Mouse (Mus musculus) stomach, postnatal 0 days (tissue): Measurements from ENCODE around the gene Tbx5.

Experiments used
- CTCF ChIP-seq: IDR thresholded peaks from 2 replicates; pipeline ENCODE4 v1.5.1; 2016; ENCODE audit warnings: antibody characterized with exemption, low read depth, mild to moderate bottlenecking, moderate library complexity
- EP300 ChIP-seq: optimal IDR thresholded peaks from 2 replicates; pipeline ENCODE3; 2016; ENCODE audit warnings: antibody characterized with exemption

- TF ChIP-seq CTCF (no peak), EP300 (no peak)
Measured at GRCm38 (mm10) chr5:119920941-119921340, 88.5 kb downstream of the Tbx5 start.
